Mouse (Mus musculus): ENCODE data around the gene Sbno1.
"Not testable (repeated sequence)": the region's sequence is repeated elsewhere in the genome, so short reads cannot be mapped to it uniquely, and the experiment has no call there.

Sbno1 gene

GRCm38 (mm10) chr5:124341753-124342339 lies 84.0 kb downstream of the Sbno1 start:
- not testable (repeated sequence) for ATAC-seq (ENCODE audit: insufficient number of reproducible peaks, low FRiP score, low TSS enrichment)

- peak; percentile 65; the same call in 1 of the 2 replicates for ATAC-seq (ENCODE audit: insufficient number of reproducible peaks, low FRiP score, low TSS enrichment)
Observed at GRCm38 (mm10) chr5:124338791-124339190, 87.0 kb downstream of the Sbno1 start.

- ATAC-seq (ENCODE audit: insufficient number of reproducible peaks, low FRiP score, low TSS enrichment), result no peak
Observed at GRCm38 (mm10) chr5:124337909-124338308, 87.9 kb downstream of the Sbno1 start.

GRCm38 (mm10) chr5:124337103-124337502 lies 88.7 kb downstream of the Sbno1 start:
- ATAC-seq (ENCODE audit: insufficient number of reproducible peaks, low FRiP score, low TSS enrichment), result no peak

GRCm38 (mm10) chr5:124334392-124334791 lies 91.4 kb downstream of the Sbno1 start:
- 0 out of 2 replicates have a peak, but pooled peaks have one; percentile 16 for ATAC-seq (ENCODE audit: insufficient number of reproducible peaks, low FRiP score, low TSS enrichment)

GRCm38 (mm10) chr5:124330086-124330485 lies 95.7 kb downstream of the Sbno1 start:
- ATAC-seq (ENCODE audit: insufficient number of reproducible peaks, low FRiP score, low TSS enrichment), result no peak

- peak; percentile 95 for ATAC-seq (ENCODE audit: insufficient number of reproducible peaks, low FRiP score, low TSS enrichment)
Observed at GRCm38 (mm10) chr5:124327510-124328364, 98.1 kb downstream of the Sbno1 start, which contains the start of the genes Mphosph9 and 2810006K23Rik. Mphosph9 (minus strand) TSS chr5:124327972. 2810006K23Rik (plus strand) TSS chr5:124328089.

GRCm38 (mm10) chr5:124326829-124327228 lies 99.0 kb downstream of the Sbno1 start:
- no peak for ATAC-seq (ENCODE audit: insufficient number of reproducible peaks, low FRiP score, low TSS enrichment)

All from cerebellum, adult (tissue).